Mouse (Mus musculus) neural tube, embryonic 11.5 days (tissue): ENCODE results near the gene Cpe. TPM values are rescaled to one million over a fixed set of nuclear protein-coding genes. Genes with fewer than 3 reads are reported as not detected.

Source experiments
- ATAC-seq: fragments of 200-750 bp; cut with Nextera tagmentation; 2 replicates; pipeline ENCODE4 v1.8.0; 2017; ENCODE audit warnings: moderate number of reproducible peaks, mild to moderate bottlenecking, moderate TSS enrichment, moderate library complexity; ENCODE audit not compliant: insufficient read depth, low FRiP score, low TSS enrichment
- DNase-seq: peaks from one replicate; pipeline ENCODE4 v3.0.0-alpha.2; 2015; ENCODE audit warnings: low spot score
- H3K27ac ChIP-seq: fragments of 300-500 bp; sonication (generic); 2 replicates; pipeline ENCODE4 v1.5.1; 2014; ENCODE audit warnings: low read depth, mild to moderate bottlenecking, low read length
- H3K27me3 ChIP-seq: fragments of 300-500 bp; sonication (generic); 2 replicates; pipeline ENCODE4 v1.6.1; 2014; ENCODE audit warnings: mild to moderate bottlenecking, low read length, mixed read lengths; ENCODE audit not compliant: control insufficient read depth, insufficient read depth
- H3K36me3 ChIP-seq: fragments of 300-500 bp; sonication (generic); 2 replicates; pipeline ENCODE4 v1.6.1; 2014; ENCODE audit warnings: mild to moderate bottlenecking, low read length, moderate library complexity, mixed read lengths; ENCODE audit not compliant: control insufficient read depth, insufficient read depth
- H3K4me1 ChIP-seq: fragments of 300-500 bp; sonication (generic); 2 replicates; pipeline ENCODE4 v1.6.1; 2014; ENCODE audit warnings: low read length, mixed read lengths; ENCODE audit not compliant: control insufficient read depth, insufficient read depth
- H3K4me2 ChIP-seq: fragments of 300-500 bp; sonication (generic); 2 replicates; pipeline ENCODE4 v1.6.1; 2014; ENCODE audit warnings: low read depth, mild to moderate bottlenecking, moderate library complexity
- H3K4me3 ChIP-seq: fragments of 300-500 bp; sonication (generic); 2 replicates; pipeline ENCODE4 v1.5.1; 2014; ENCODE audit warnings: low read depth, low read length
- H3K9ac ChIP-seq: fragments of 300-500 bp; sonication (generic); 2 replicates; pipeline ENCODE4 v1.6.1; 2014; ENCODE audit warnings: mild to moderate bottlenecking, low read length
- H3K9me3 ChIP-seq: fragments of 300-500 bp; sonication (generic); 2 replicates; pipeline ENCODE4 v1.6.1; 2016; ENCODE audit warnings: low read length; ENCODE audit not compliant: control insufficient read depth
- WGBS: fragments of 180-500 bp; shearing (Covaris S2); extraction: QIAGEN DNeasy Blood & Tissue Kit; methylation state at CpG from one replicate; pipeline ENCODE4 v1.1.7; 2014; 5-methylcytosine and 5-hydroxymethylcytosine counted together
- polyA plus RNA-seq: library from polyadenylated mRNA; unstranded; fragments of >200 nt; fragmentation: Nextera tagmentation; extraction: Ambion mirVana; gene quantifications from 2 replicates; pipeline ENCODE4 v1.2.1, GENCODE M21; 2014

The Cpe gene
- polyA plus RNA-seq, 1 experiment from 2014 or later = 271 TPM

GRCm38 (mm10) chr8:64634131-64634865 is 58.6 kb downstream of the Cpe start:
- Histone ChIP-seq H3K4me1 (no peaks in the 10 kb centered on the region; the same call in 1 of the 2 replicates), H3K4me3 (no peak overlapping the region), H3K27me3 (no peaks in the 10 kb centered on the region), H3K9ac (no peak overlapping the region), H3K27ac (no peak overlapping the region), H3K9me3 (no peaks in the 10 kb centered on the region), H3K4me2 (no peak overlapping the region), H3K36me3 (no peaks in the 10 kb centered on the region)
- DNase-seq (no peak), ATAC-seq (no peak)
- WGBS = 67% methylated on average over 8 of the region's 8 CpGs

GRCm38 (mm10) chr8:64632169-64632568 is 60.7 kb downstream of the Cpe start:
- Histone ChIP-seq H3K36me3 (no peaks in the 10 kb centered on the region), H3K4me1 (no peaks in the 10 kb centered on the region; the same call in 1 of the 2 replicates), H3K4me3 (no peak overlapping the region), H3K9me3 (no peaks in the 10 kb centered on the region), H3K27me3 (no peaks in the 10 kb centered on the region), H3K4me2 (no peak overlapping the region), H3K9ac (no peak overlapping the region), H3K27ac (no peak overlapping the region)
- ATAC-seq (no peak), DNase-seq (no peak)
- WGBS = 91% methylated on average over 4 of the region's 4 CpGs

GRCm38 (mm10) chr8:64631761-64632160 is 61.1 kb downstream of the Cpe start:
- H3K27ac ChIP-seq = no peak overlapping the region
- DNase-seq = no peak
- no peak overlapping the region for H3K4me2 ChIP-seq
- H3K9ac ChIP-seq = no peak overlapping the region
- no peaks in the 10 kb centered on the region for H3K27me3 ChIP-seq
- no peaks in the 10 kb centered on the region for H3K36me3 ChIP-seq
- H3K4me3 ChIP-seq = no peak overlapping the region
- H3K4me1 ChIP-seq = no peaks in the 10 kb centered on the region; the same call in 1 of the 2 replicates
- ATAC-seq = no peak
- no peaks in the 10 kb centered on the region for H3K9me3 ChIP-seq
- 74% methylated on average over 2 of the region's 2 CpGs for WGBS

DNA sequence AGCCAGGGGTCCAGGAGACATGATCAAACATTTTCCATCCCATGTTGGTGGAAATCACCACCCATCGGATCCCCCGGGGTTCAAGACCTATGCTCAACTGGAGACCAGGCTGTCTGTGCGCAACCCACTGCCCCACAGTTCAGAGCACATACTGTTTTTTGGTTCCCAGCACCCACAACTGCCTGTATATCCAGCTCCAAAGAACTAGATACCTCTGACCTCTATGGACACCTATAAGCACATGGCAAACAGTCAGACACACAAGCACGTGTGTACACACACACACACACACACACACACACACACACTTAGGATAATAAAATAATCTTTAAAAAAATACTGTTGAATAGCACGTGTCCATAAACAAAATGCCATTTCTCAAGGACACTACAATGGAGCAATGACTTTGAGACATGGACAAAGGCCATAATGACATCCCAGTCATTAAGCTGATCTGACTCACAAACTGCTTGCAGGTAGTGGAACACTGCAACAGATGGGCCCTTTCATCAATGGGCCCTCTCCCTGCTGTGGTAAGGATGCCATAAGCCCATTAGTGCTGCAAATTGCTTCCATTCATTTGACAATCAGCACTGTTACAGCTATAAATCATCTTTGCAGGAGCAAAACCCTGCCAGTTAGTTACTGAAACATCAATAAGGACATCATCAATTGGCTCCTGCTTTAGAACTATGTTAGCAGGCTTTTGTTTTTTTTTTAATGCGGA is 63.7 kb downstream of the Cpe start:
- Histone ChIP-seq H3K27ac (no peak overlapping the region), H3K4me3 (no peak overlapping the region), H3K4me1 (no peaks in the 10 kb centered on the region; the same call in 1 of the 2 replicates), H3K9ac (no peak overlapping the region), H3K4me2 (no peak overlapping the region), H3K27me3 (no peaks in the 10 kb centered on the region), H3K9me3 (no peaks in the 10 kb centered on the region), H3K36me3 (no peaks in the 10 kb centered on the region)
- 69% methylated on average over 6 of the region's 6 CpGs for WGBS
- DNase-seq (no peak), ATAC-seq (peak; percentile 48)

- Histone ChIP-seq H3K4me3 (no peak overlapping the region), H3K36me3 (no peaks in the 10 kb centered on the region), H3K4me2 (no peak overlapping the region), H3K27me3 (no peaks in the 10 kb centered on the region), H3K9ac (no peak overlapping the region), H3K9me3 (no peaks in the 10 kb centered on the region), H3K27ac (no peak overlapping the region), H3K4me1 (no peaks in the 10 kb centered on the region; the same call in 1 of the 2 replicates)
- no peak for ATAC-seq
- 89% methylated on average over 6 of the region's 6 CpGs for WGBS
- DNase-seq = no peak
Observed at GRCm38 (mm10) chr8:64628039-64628438, 64.8 kb downstream of the Cpe start.

DNA sequence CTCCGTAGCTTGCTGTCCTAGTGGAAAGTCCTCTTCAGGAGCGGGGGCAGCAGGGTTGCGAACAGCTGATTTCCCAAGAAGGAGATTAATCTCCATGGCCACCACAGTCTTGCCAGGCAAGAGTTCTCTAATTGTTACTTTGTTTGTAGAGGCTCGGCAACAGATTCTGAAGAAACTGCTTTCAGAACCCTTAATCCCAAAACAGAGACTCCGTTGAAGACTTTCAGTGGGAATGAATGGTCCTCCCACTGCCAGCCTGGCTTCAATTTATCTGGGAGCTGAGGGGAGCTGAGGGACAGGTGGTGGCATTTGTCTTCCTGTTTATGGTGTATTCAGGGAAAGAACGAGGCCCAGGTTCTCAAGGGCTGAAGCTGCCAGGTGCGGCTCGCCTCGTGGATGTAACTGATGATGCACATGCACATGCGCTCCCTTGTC is 68.2 kb downstream of the Cpe start:
- DNase-seq (no peak), ATAC-seq (no peak)
- H3K4me3 ChIP-seq = no peak overlapping the region
- H3K4me1 ChIP-seq = no peaks in the 10 kb centered on the region; the same call in 1 of the 2 replicates
- no peak overlapping the region for H3K4me2 ChIP-seq
- H3K36me3 ChIP-seq = no peaks in the 10 kb centered on the region
- H3K27ac ChIP-seq = no peak overlapping the region
- no peaks in the 10 kb centered on the region for H3K9me3 ChIP-seq
- H3K27me3 ChIP-seq = no peaks in the 10 kb centered on the region
- H3K9ac ChIP-seq = no peak overlapping the region
- WGBS = 83% methylated on average over 10 of the region's 10 CpGs

DNA sequence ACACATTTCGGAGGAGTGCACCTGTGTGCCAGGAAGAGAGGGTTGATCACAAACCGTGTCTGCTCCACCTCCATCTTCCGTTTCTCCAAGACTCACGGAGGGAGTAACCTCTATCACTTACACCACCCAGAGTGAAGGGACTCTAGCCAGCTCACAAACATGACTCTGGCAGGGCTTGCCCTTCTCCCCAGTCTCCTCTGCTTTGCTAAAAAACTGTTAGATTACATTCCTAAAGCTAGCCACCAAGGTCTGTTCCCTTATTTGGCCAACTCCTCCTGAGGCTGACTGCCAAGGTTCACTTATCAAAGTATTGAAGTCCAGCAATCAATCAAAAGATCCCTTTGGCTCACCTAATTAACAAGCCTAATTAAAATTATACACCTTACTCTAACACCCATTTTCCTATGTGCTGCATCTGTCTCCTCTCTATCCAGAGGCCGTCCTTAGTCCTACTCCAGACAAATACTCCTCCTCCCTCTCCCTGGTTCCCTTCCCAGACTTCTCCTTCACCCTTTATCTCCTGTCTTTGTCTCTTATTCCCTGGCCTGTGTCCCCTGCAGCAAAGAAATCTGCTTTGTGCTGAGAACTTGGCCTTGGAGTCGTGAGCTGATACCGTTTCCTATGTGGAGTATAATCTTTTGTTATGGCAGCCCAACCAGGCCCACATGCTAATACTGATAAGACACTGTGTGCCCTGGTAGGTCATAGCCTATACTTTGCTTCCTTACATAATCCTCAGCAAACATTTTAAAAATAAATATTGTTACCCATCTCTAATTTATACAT is 72.3 kb downstream of the Cpe start:
- no peak for DNase-seq
- H3K4me2 ChIP-seq = no peak overlapping the region
- no peak overlapping the region for H3K9ac ChIP-seq
- no peaks in the 10 kb centered on the region for H3K9me3 ChIP-seq
- H3K4me3 ChIP-seq = no peak overlapping the region
- no peaks in the 10 kb centered on the region for H3K36me3 ChIP-seq
- H3K4me1 ChIP-seq = no peaks in the 10 kb centered on the region
- ATAC-seq = no peak
- H3K27me3 ChIP-seq = no peaks in the 10 kb centered on the region
- H3K27ac ChIP-seq = no peak overlapping the region
- WGBS = 89% methylated on average over 7 of the region's 7 CpGs

GRCm38 (mm10) chr8:64619661-64620060 is 73.2 kb downstream of the Cpe start:
- DNase-seq = no peak
- Histone ChIP-seq H3K36me3 (0 out of 2 replicates have a peak, but pooled peaks cover 2% of the 10 kb centered on the region), H3K4me1 (no peaks in the 10 kb centered on the region), H3K9me3 (no peaks in the 10 kb centered on the region), H3K27me3 (no peaks in the 10 kb centered on the region), H3K27ac (no peak overlapping the region), H3K9ac (no peak overlapping the region), H3K4me3 (no peak overlapping the region), H3K4me2 (no peak overlapping the region)
- 95% methylated on average over 8 of the region's 8 CpGs for WGBS
- no peak for ATAC-seq
